Mouse (Mus musculus) adipose tissue, adult 10 weeks (tissue): Measurements from ENCODE around the gene Btnl10. TPM values are rescaled to one million over a fixed set of nuclear protein-coding genes. Genes with fewer than 3 reads are reported as not detected.

ENCODE experiments used
- polyA plus RNA-seq: library from polyadenylated mRNA; stranded (reverse); fragments of 350-450 nt; fragmentation: Illumina TruSeq; extraction: RNeasy Lipid Tissue Mini Kit (QIAGEN cat#74804); gene quantifications from one replicate; pipeline ENCODE4 v1.2.3, GENCODE M21; 2014; ENCODE audit warnings: low read depth, low replicate concordance

Gene Btnl10
- polyA plus RNA-seq, result 0.21 TPM

DNA sequence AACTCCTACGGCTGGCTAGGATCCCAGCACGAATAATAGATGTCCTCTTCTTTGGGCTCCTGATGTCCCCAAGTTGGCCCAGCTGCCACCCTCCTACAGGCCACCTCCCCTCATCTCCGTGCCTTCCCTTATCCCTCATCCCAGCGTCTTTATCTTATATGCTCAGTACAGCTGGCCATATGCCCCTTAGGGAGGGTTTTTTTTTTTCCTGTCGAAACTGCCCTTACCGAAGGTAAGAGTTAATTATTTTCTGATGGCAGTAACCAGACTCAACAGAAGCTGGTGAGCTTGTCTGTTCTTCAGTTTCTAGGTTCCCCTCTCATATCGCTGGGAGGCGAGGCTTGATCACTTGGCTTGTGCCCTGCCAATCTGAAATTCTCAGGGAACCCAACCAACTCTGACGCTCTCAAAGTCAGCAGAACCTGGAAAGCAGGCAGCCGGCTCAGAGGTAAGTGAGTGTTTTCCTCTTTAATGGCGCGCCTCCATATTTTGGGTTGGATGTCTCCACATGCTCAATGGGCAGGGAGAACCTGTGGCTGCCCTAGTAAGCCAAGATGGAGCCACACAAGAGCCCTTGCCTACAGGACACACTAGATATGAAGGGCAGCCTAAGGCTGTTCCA, at the start of gene Btnl10:
TSS of gene Btnl10 (plus strand) at position 164 of the 622 bp plus-strand sequence.

DNA sequence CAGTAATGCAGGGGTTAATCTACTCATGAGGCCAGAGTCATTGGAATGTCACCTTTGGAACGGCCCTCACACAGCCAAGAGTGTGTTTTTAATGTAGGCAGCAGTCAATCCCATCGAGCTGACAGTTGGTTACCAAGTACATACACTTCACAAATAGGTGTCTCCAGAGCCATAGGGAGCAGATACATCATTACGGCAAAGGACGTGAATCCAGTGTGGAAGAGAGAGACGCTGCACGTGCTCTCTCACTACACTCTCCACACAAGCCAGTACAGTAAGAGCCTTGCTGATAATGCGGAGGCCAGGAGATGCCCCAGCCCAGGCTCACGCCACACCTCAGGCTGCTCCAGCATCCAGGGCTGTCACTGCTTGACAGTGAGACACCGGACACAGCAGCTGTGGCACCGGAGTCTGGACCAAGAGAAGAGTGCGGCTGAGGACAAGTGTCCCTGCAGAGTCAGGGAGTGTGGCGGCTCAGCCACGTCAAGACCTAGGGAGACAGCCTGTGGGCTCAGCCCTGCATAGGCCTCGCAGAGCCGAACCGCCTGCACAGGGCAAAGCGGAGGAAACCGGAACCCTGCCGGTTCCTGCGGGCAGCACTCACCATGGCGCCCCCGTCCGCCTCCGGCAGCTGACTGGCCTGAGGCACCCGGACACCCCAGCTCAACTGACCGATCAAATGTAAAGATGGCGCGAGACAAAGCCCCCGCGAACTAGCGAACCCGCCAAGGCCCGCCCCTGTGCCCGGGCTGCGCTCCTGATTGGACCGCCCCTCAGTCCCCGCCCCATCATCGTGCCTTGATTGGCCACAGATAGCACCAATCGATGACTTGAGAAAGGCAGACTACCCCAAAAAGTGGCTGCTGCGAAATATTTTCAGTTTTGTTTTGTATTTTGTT, 13.9 kb upstream of the Btnl10 start, which contains the start of gene Zfp39:
TSS of gene Zfp39 (minus strand) at position 715 of the 899 bp plus-strand sequence.

DNA sequence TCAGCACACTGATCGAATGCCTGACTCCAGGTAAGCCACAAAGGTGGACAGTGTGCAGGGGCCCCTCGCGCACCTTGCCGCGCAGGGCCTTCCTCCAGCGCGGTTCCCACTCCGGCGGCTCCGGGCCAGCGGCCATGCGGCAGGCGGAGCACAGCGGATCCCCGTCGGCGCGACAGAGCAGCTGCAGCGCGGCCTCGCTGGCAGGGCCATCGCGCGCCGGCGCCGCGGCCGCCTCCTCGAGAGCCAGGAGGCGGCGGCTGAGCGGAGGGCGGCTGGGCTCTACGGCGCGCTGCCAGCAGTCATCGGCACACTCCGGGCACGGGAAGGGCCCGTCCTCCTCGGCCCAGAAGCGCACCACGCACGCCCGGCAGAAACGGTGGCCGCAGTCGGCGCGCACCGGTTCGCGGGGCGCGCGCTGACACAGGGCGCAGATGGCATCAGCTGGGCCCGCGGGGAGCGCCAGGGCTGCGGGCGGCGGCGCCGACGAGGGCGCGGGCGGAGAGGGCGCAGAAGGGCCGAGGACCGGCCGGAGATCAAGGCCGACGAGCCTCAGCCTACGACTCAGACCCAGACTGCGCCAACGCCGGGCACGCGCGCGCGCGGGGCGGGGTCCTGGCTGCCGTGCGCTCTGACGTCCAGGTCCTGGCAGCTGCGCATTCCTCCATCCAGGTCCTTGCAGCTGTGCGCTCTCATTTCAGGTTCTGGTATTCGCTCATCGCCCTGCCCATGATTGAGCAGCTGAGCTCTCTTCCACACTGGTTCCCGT, 20.8 kb downstream of the Btnl10 start, which contains the start of gene Rnf187:
TSS of gene Rnf187 (minus strand) at position 595 of the 766 bp plus-strand sequence.

DNA sequence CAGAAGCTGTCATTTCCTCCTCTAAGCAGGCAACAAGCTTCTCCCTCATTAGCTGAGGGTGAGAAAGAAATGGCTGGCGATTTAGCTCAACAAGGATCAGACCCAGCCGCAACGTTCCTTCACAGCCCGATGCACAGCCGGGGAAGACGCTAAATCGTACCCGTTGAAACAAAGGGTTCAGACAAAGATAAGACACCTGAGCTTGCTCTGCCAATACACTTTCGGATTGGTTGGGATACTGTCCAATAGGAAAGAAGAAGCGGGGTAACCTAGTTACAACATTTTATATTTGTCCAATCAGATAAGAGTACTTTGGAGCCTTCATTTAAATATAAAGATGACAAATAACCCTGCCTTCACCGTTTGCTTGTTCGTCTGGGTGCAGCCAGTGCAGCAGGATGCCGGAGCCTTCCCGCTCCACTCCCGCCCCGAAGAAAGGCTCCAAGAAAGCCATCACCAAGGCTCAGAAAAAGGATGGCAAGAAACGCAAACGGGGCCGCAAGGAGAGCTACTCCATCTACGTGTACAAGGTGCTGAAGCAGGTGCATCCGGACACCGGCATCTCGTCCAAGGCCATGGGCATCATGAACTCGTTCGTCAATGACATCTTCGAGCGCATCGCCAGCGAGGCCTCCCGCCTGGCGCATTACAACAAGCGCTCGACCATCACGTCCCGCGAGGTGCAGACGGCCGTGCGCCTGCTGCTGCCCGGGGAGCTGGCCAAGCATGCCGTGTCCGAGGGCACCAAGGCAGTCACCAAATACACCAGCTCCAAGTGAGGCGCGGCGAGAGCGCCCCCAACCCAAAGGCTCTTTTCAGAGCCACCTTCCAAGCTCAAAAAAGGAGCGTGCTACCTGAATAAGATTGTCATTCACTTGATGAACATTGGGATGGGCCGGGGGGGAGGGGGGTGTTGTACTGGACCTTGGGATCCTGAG, 31.1 kb downstream of the Btnl10 start, which contains the start of gene Hist3h2ba:
TSS of gene Hist3h2ba (plus strand) at position 379 of the 938 bp plus-strand sequence.

DNA sequence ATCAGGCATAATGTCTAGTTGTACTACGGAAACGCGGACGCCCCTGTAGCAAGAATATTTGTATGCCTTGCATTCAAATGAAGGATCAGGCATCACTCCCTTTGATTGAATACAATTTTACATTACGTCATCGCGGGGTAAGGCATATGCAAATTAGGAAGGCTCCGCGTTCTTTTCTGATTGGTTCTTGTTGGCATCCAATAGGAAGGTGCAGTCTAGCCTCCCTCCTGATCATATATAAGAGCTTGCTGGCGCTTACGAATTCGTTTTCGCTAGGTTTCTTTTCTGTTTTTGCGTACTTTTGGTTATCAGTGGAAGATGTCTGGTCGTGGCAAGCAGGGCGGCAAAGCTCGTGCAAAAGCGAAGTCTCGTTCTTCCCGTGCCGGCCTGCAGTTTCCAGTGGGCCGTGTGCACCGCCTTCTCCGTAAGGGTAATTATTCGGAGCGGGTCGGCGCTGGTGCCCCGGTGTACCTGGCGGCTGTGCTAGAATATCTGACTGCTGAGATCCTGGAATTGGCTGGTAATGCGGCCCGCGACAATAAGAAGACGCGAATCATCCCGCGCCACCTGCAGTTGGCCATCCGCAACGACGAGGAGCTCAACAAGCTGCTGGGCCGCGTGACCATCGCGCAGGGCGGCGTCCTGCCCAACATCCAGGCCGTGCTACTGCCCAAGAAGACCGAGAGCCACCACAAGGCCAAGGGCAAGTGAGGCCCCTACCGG, 36.9 kb downstream of the Btnl10 start, which contains the start of the genes Hist3h2a and Trim17:
TSS of gene Hist3h2a (plus strand) at position 266 of the 723 bp plus-strand sequence.
TSS of gene Trim17 (plus strand) at position 266 of the 723 bp plus-strand sequence.

Other genes with a start within 250 kb of the Btnl10 start
- not detected for gene Olfr320, start 236.8 kb upstream of the Btnl10 start, polyA plus RNA-seq
- not detected for gene Olfr319, start 218.7 kb upstream of the Btnl10 start, polyA plus RNA-seq
- not detected for gene Olfr318, start 193.9 kb upstream of the Btnl10 start, polyA plus RNA-seq
- gene Olfr317, start 178.7 kb upstream of the Btnl10 start, polyA plus RNA-seq, result not detected
- not detected for gene Olfr316, start 165.2 kb upstream of the Btnl10 start, polyA plus RNA-seq
- gene Olfr315, start 144.7 kb upstream of the Btnl10 start, polyA plus RNA-seq, result not detected
- not detected for gene Olfr314, start 135.0 kb upstream of the Btnl10 start, polyA plus RNA-seq
- gene Fam183b, start 115.9 kb upstream of the Btnl10 start, polyA plus RNA-seq, result 14.7 TPM
- gene Olfr313, start 102.9 kb upstream of the Btnl10 start, polyA plus RNA-seq, result not detected
- not detected for gene Olfr312, start 88.7 kb upstream of the Btnl10 start, polyA plus RNA-seq
- not detected for gene Olfr311, start 78.7 kb upstream of the Btnl10 start, polyA plus RNA-seq
- 8.7 TPM for gene Gm12258, start 70.8 kb upstream of the Btnl10 start, polyA plus RNA-seq
- gene 2810021J22Rik, start 50.7 kb upstream of the Btnl10 start, polyA plus RNA-seq, result 8.6 TPM
- 6.2 TPM for gene Zfp39, start 13.7 kb upstream of the Btnl10 start, polyA plus RNA-seq
- gene Rnf187, start 21.0 kb downstream of the Btnl10 start, polyA plus RNA-seq, result 80.5 TPM
- gene Hist3h2ba, start 31.0 kb downstream of the Btnl10 start, polyA plus RNA-seq, result 1.9 TPM
- 13.9 TPM for gene Hist3h2a, start 36.8 kb downstream of the Btnl10 start, polyA plus RNA-seq
- 2.5 TPM for gene Trim17, start 36.8 kb downstream of the Btnl10 start, polyA plus RNA-seq
- 24.7 TPM for gene Trim11, start 60.2 kb downstream of the Btnl10 start, polyA plus RNA-seq
- gene Obscn, start 218.5 kb downstream of the Btnl10 start, polyA plus RNA-seq, result 0.27 TPM
- 4.8 TPM for gene Iba57, start 245.8 kb downstream of the Btnl10 start, polyA plus RNA-seq